Mouse (Mus musculus) gastrocnemius, postnatal 36 days (tissue): ENCODE data around the gene St13. TPM values are rescaled to one million over a fixed set of nuclear protein-coding genes. Genes with fewer than 3 reads are reported as not detected.

ENCODE experiments used
- DNase-seq, 2 experiments: peaks; one replicate each; pipeline ENCODE4 v3.0.0; 2022
- intact Hi-C: fragments of 180-260 bp; cut with DNase I; formaldehyde crosslinking; loops from one replicate; pipeline ENCODE4 v1.15.1; 2025
- total RNA-seq, 2 experiments: library from RNA; stranded (reverse); gene quantifications; 2 replicates each; pipeline ENCODE4 v1.2.3; 2021

St13 gene
- total RNA-seq, 2 experiments from 2014 or later: 79.6 to 81.0 TPM

DNA sequence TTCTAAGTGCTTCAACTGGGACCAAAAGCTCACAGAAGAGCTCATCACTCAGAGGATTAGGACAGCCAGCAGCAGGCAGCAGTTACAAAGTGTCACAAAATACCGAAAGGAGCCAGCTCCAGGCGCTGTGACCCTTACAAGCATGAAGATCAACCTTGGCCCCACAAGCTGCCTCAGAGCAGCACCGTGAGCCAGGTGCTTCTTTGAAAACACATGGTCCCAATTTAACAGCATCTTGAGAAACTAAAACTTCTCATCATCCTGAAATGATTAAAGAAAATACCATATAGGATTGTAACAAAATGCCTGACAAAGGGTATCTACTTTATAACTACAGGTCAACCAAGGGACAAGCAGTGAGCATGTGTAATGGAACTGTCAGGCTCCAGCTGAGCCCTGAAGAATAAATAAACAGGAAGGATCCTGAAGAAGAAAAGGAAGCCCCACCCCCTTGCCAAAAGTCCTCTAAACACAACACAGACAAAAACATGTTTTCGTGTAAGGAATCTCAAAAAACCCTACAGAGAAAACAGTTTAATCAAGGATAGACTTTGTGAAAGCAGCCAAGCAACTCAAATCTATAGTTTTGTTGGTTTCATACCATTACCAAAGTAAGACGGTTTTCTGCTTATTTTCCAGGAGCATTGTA, 70.0 kb downstream of the St13 start:
- intact Hi-C loops: no loop called here
- DNase-seq: no peak

DNA sequence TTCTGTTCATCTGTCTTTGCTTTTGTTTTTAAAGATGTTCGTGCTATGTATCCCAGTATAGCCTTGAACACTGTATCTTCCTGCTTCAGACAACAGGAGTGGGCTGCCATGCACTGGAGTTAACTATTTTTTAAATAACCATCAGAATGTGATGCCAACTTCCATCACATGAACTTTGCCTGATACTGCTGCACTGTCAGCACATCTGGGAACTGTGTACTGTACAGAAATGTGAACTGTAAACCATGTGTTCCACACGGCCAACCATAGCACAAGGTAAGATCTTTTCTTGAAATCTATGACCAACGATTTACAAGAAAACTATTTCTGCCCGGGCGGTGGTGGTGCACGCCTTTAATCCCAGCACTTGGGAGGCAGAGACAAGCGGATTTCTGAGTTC, 72.4 kb downstream of the St13 start:
- intact Hi-C loops: no loop called here
- DNase-seq: no peak

GRCm38 (mm10) chr15:81324979-81325378, 74.9 kb downstream of the St13 start:
- no peak for DNase-seq

GRCm38 (mm10) chr15:81320137-81320536, 79.7 kb downstream of the St13 start:
- intact Hi-C loops: no loop called here
- DNase-seq: no peak

More at GRCm38 (mm10) chr15:81324979-81325378, 74.9 kb downstream of the St13 start:
- intact Hi-C loops: no loop called here

GRCm38 (mm10) chr15:81319462-81319861, 80.4 kb downstream of the St13 start:
- intact Hi-C loops: no loop called here
- no peak for DNase-seq

DNA sequence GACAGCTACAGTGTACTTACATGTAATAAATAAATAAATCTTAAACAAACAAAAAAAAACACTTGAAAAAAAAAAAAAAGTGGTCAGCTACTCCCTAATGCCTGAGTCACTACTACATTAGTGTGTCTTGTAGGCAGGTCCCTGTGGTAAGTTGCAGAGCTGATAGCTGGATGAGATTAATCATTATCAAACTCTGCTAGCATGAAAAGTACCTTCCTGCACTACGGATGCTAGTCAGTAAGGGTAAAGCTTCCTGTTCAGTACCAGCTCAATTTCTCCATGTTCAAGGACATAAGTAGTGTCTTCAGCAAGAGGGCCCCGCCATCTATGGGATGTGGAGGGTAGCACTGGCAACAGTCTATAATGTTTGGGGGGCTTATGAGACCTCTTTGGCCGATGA, 85.9 kb downstream of the St13 start:
- DNase-seq: no peak
- intact Hi-C loops: no loop called here

Other genes with a start within 250 kb of the St13 start
- 10 to 100 TPM; 17.6 to 21.5 TPM for gene Mrtfa, start 209.3 kb downstream of the St13 start, total RNA-seq
- gene Mchr1, start 164.6 kb downstream of the St13 start, total RNA-seq: 1 to 10 TPM; 1.4 to 2.4 TPM
- 10 to 100 TPM in 1 of 2 experiments, 1 to 10 TPM in 1; 7.3 to 11.0 TPM for gene Slc25a17, start 39.3 kb downstream of the St13 start, total RNA-seq
- 1 to 10 TPM; 5.7 to 7.2 TPM for gene Xpnpep3, start 61 bp upstream of the St13 start, total RNA-seq
- gene Dnajb7, start 8.2 kb upstream of the St13 start, total RNA-seq: not detected
- 10 to 100 TPM; 91.0 to 92.4 TPM for gene Rbx1, start 66.2 kb upstream of the St13 start, total RNA-seq
- gene Ep300, start 185.3 kb upstream of the St13 start, total RNA-seq: 10 to 100 TPM; 30.5 to 33.8 TPM